Mouse (Mus musculus): ENCODE measurements at regions not wholly inside any gene's neighbourhood (a gene's known extent, or its start where the extent isn't known, plus 50 kb on each side); places are given as distances from the start of the nearest gene placed in this dataset.

GRCm38 (mm10) chr17:16101548-16101947 is 270.7 kb upstream of the Rgmb start:
- WGBS: 75% methylated on average over 2 of the region's 2 CpGs
- no peaks in the 10 kb centered on the region for H3K4me1 ChIP-seq

GRCm38 (mm10) chr17:16092952-16093351 is 262.1 kb upstream of the Rgmb start:
- no peaks in the 10 kb centered on the region for H3K9me3 ChIP-seq
- H3K27ac ChIP-seq (replicated peaks): no peak overlapping the region
- WGBS: 87% methylated on average over 4 of the region's 4 CpGs
- no peaks in the 10 kb centered on the region for H3K27me3 ChIP-seq (replicated peaks; ENCODE audit: low read depth, poor library complexity, severe bottlenecking)
- no peaks in the 10 kb centered on the region for H3K36me3 ChIP-seq (replicated peaks)
- DNase-seq (ENCODE audit: low spot score): no peak
- H3K4me1 ChIP-seq: no peaks in the 10 kb centered on the region
- H3K4me3 ChIP-seq: no peak overlapping the region

More at GRCm38 (mm10) chr17:16101548-16101947, 270.7 kb upstream of the Rgmb start:
- DNase-seq (ENCODE audit: low spot score): no peak
- Histone ChIP-seq H3K9me3 (no peaks in the 10 kb centered on the region), H3K36me3 (replicated peaks) (no peaks in the 10 kb centered on the region), H3K27ac (replicated peaks) (no peak overlapping the region), H3K27me3 (replicated peaks; ENCODE audit: low read depth, poor library complexity, severe bottlenecking) (no peaks in the 10 kb centered on the region), H3K4me3 (no peak overlapping the region)

- no peaks in the 10 kb centered on the region for H3K27me3 ChIP-seq (replicated peaks; ENCODE audit: low read depth, poor library complexity, severe bottlenecking)
- no peak for DNase-seq (ENCODE audit: low spot score)
- H3K27ac ChIP-seq (replicated peaks): no peak overlapping the region
- no peak overlapping the region for H3K4me3 ChIP-seq
- 81% methylated on average over 8 of the region's 8 CpGs for WGBS
- H3K36me3 ChIP-seq (replicated peaks): no peaks in the 10 kb centered on the region
- no peaks in the 10 kb centered on the region for H3K4me1 ChIP-seq
- H3K9me3 ChIP-seq: no peaks in the 10 kb centered on the region
These were observed 258.9 kb upstream of the Rgmb start for GRCm38 (mm10) chr17:16089619-16090280.

- H3K4me3 ChIP-seq: no peak overlapping the region
- no peaks in the 10 kb centered on the region for H3K27me3 ChIP-seq (replicated peaks; ENCODE audit: low read depth, poor library complexity, severe bottlenecking)
- no peaks in the 10 kb centered on the region for H3K4me1 ChIP-seq
- H3K36me3 ChIP-seq (replicated peaks): no peaks in the 10 kb centered on the region
- 0 out of 2 replicates have a peak overlapping the region, but pooled peaks have one; percentile 5 for H3K27ac ChIP-seq (replicated peaks)
- no peaks in the 10 kb centered on the region for H3K9me3 ChIP-seq
- DNase-seq (ENCODE audit: low spot score): no peak
- 64% methylated on average over 5 of the region's 5 CpGs for WGBS
These were observed 258.2 kb upstream of the Rgmb start for GRCm38 (mm10) chr17:16088879-16089618.

- 83% methylated on average over 2 of the region's 2 CpGs for WGBS
- H3K9me3 ChIP-seq: no peaks in the 10 kb centered on the region
- no peak overlapping the region for H3K4me3 ChIP-seq
- H3K27ac ChIP-seq (replicated peaks): no peak overlapping the region
- no peaks in the 10 kb centered on the region for H3K27me3 ChIP-seq (replicated peaks; ENCODE audit: low read depth, poor library complexity, severe bottlenecking)
- H3K36me3 ChIP-seq (replicated peaks): no peaks in the 10 kb centered on the region
- H3K4me1 ChIP-seq: no peaks in the 10 kb centered on the region
- no peak for DNase-seq (ENCODE audit: low spot score)
These were observed 256.2 kb upstream of the Rgmb start for GRCm38 (mm10) chr17:16087046-16087445.

- WGBS: 85% methylated on average over 3 of the region's 3 CpGs
- Histone ChIP-seq H3K4me1 (no peaks in the 10 kb centered on the region), H3K36me3 (replicated peaks) (no peaks in the 10 kb centered on the region), H3K27me3 (replicated peaks; ENCODE audit: low read depth, poor library complexity, severe bottlenecking) (no peaks in the 10 kb centered on the region), H3K4me3 (no peak overlapping the region), H3K9me3 (no peaks in the 10 kb centered on the region), H3K27ac (replicated peaks) (no peak overlapping the region)
- DNase-seq (ENCODE audit: low spot score): no peak
These were observed 252.0 kb upstream of the Rgmb start for GRCm38 (mm10) chr17:16082842-16083241.

- DNase-seq (ENCODE audit: low spot score): no peak
- Histone ChIP-seq H3K4me3 (no peak overlapping the region), H3K36me3 (replicated peaks) (no peaks in the 10 kb centered on the region), H3K27ac (replicated peaks) (no peak overlapping the region), H3K9me3 (no peaks in the 10 kb centered on the region), H3K27me3 (replicated peaks; ENCODE audit: low read depth, poor library complexity, severe bottlenecking) (no peaks in the 10 kb centered on the region), H3K4me1 (no peaks in the 10 kb centered on the region)
- WGBS: 86% methylated on average over 3 of the region's 3 CpGs
These were observed 247.7 kb upstream of the Rgmb start for GRCm38 (mm10) chr17:16078549-16078948.

- no peaks in the 10 kb centered on the region for H3K27me3 ChIP-seq (replicated peaks; ENCODE audit: low read depth, poor library complexity, severe bottlenecking)
- DNase-seq (ENCODE audit: low spot score): no peak
- H3K4me1 ChIP-seq: no peaks in the 10 kb centered on the region
- H3K27ac ChIP-seq (replicated peaks): no peak overlapping the region
- WGBS: 64% methylated on average over 1 of the region's 1 CpGs
- H3K4me3 ChIP-seq: no peak overlapping the region
- no peaks in the 10 kb centered on the region for H3K36me3 ChIP-seq (replicated peaks)
- no peaks in the 10 kb centered on the region for H3K9me3 ChIP-seq
These were observed 238.5 kb upstream of the Rgmb start for GRCm38 (mm10) chr17:16069334-16069733.

GRCm38 (mm10) chr17:16067858-16068257 is 237.0 kb upstream of the Rgmb start:
- no peak for DNase-seq (ENCODE audit: low spot score)

GRCm38 (mm10) chr17:16054481-16054880 is 223.6 kb upstream of the Rgmb start:
- no peak overlapping the region for H3K4me3 ChIP-seq
- no peak overlapping the region for H3K27ac ChIP-seq (replicated peaks)
- no peaks in the 10 kb centered on the region for H3K9me3 ChIP-seq
- peak; percentile 72 for DNase-seq (ENCODE audit: low spot score)
- H3K36me3 ChIP-seq (replicated peaks): no peaks in the 10 kb centered on the region
- WGBS: 27% methylated on average over 3 of the region's 3 CpGs
- H3K4me1 ChIP-seq: peaks cover 15% of the 10 kb centered on the region
- no peaks in the 10 kb centered on the region for H3K27me3 ChIP-seq (replicated peaks; ENCODE audit: low read depth, poor library complexity, severe bottlenecking)

More at GRCm38 (mm10) chr17:16067858-16068257, 237.0 kb upstream of the Rgmb start:
- Histone ChIP-seq H3K4me3 (no peak overlapping the region), H3K9me3 (no peaks in the 10 kb centered on the region), H3K4me1 (no peaks in the 10 kb centered on the region), H3K27me3 (replicated peaks; ENCODE audit: low read depth, poor library complexity, severe bottlenecking) (no peaks in the 10 kb centered on the region), H3K27ac (replicated peaks) (no peak overlapping the region), H3K36me3 (replicated peaks) (no peaks in the 10 kb centered on the region)
- WGBS: 92% methylated on average over 2 of the region's 2 CpGs

GRCm38 (mm10) chr17:16051713-16052112 is 220.9 kb upstream of the Rgmb start:
- Histone ChIP-seq H3K9me3 (no peaks in the 10 kb centered on the region), H3K4me3 (no peak overlapping the region), H3K27me3 (replicated peaks; ENCODE audit: low read depth, poor library complexity, severe bottlenecking) (no peaks in the 10 kb centered on the region), H3K27ac (replicated peaks) (no peak overlapping the region), H3K4me1 (peaks cover 15% of the 10 kb centered on the region), H3K36me3 (replicated peaks) (no peaks in the 10 kb centered on the region)
- peak; percentile 11 for DNase-seq (ENCODE audit: low spot score)
- 47% methylated on average over 5 of the region's 5 CpGs for WGBS

- H3K4me1 ChIP-seq: 0 out of 2 replicates have a peak, but pooled peaks cover 4% of the 10 kb centered on the region
- H3K36me3 ChIP-seq (replicated peaks): no peaks in the 10 kb centered on the region
- no peaks in the 10 kb centered on the region for H3K9me3 ChIP-seq
- H3K27me3 ChIP-seq (replicated peaks; ENCODE audit: low read depth, poor library complexity, severe bottlenecking): no peaks in the 10 kb centered on the region
- no peak overlapping the region for H3K27ac ChIP-seq (replicated peaks)
- no peak overlapping the region for H3K4me3 ChIP-seq
- WGBS: 71% methylated on average over 5 of the region's 5 CpGs
- DNase-seq (ENCODE audit: low spot score): no peak
These were observed 210.9 kb upstream of the Rgmb start for GRCm38 (mm10) chr17:16041542-16042251.

Measured in embryonic facial prominence, embryonic 10.5 days (tissue).